Mouse (Mus musculus) mouse trophoblast stem cell (cell line): Measurements from ENCODE around the gene Zfp52.

Source experiments
- in situ Hi-C, 2 experiments: fragments of 300-500 bp; cut with MseI, MboI; formaldehyde crosslinking; loops; 2 replicates in 1 of 2; 3 replicates in 1 of 2; pipeline ENCODE4 v1.15.1; 2025

The Zfp52 gene

DNA sequence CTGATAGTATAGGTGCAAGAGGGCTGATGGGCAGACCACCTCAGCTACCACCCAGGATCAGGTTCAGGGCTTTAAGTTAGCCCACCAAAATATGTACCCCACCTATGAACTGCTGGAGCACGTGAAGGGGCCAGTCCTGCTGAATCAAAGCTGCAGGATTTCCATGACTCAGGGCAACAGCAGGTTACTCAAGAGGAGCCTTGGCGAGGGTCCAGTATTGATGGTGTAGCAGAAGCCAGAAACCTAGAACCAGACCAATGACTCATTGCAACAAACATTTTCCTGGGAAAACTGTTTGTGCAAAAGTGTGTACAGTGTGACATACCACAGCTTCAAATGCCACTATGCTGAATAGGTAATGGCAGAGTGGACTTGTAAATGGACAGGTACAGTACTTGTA lies 22.5 kb downstream of the Zfp52 start:
- in situ Hi-C loops: loop anchor here in 1 of 2 experiments (25.0 kb wide), 1 partner anchor 596 kb away; no protein-coding TSS in a partner anchor

GRCm38 (mm10) chr17:21566220-21566619 lies 30.9 kb downstream of the Zfp52 start:
- in situ Hi-C loops: loop anchor here in 1 of 2 experiments (25.0 kb wide), 1 partner anchor 604 kb away; no protein-coding TSS in a partner anchor

- in situ Hi-C loops: loop anchor here in 1 of 2 experiments (25.0 kb wide), 1 partner anchor 605 kb away; no protein-coding TSS in a partner anchor
Measured at GRCm38 (mm10) chr17:21566728-21567349, 31.5 kb downstream of the Zfp52 start, which contains the start of gene Zfp948. Gene Zfp948, plus strand, starts transcription at chr17:21567008.

GRCm38 (mm10) chr17:21567696-21568095 lies 32.4 kb downstream of the Zfp52 start:
- in situ Hi-C loops: loop anchor here in 1 of 2 experiments (25.0 kb wide), 1 partner anchor 605 kb away; no protein-coding TSS in a partner anchor

- in situ Hi-C loops: no loop called here
Measured at GRCm38 (mm10) chr17:21579080-21579479, 43.7 kb downstream of the Zfp52 start.

GRCm38 (mm10) chr17:21579493-21580175 lies 44.3 kb downstream of the Zfp52 start:
- in situ Hi-C loops: no loop called here

- in situ Hi-C loops: no loop called here
Measured at GRCm38 (mm10) chr17:21585521-21585920, 50.2 kb downstream of the Zfp52 start.
